Mouse (Mus musculus) heart, embryonic 11.5 days (tissue): ENCODE measurements around the gene Ddb1. TPM values are rescaled to one million over a fixed set of nuclear protein-coding genes. Genes with fewer than 3 reads are reported as not detected.

Experiments
- ATAC-seq: fragments of 200-750 bp; cut with Nextera tagmentation; replicated peaks from 2 replicates; pipeline ENCODE4 v1.8.0; 2017; ENCODE audit warnings: moderate library complexity; ENCODE audit not compliant: insufficient number of reproducible peaks, low FRiP score, low TSS enrichment
- H3K27ac ChIP-seq: fragments of 300-500 bp; sonication (generic); 2 replicates; pipeline ENCODE4 v1.5.1; 2014; ENCODE audit warnings: mild to moderate bottlenecking, low read depth, low read length
- H3K27me3 ChIP-seq: fragments of 300-500 bp; sonication (generic); 2 replicates; pipeline ENCODE4 v1.6.1; 2014; ENCODE audit warnings: mild to moderate bottlenecking, low read length, mixed read lengths; ENCODE audit not compliant: control insufficient read depth, insufficient read depth
- H3K36me3 ChIP-seq: fragments of 300-500 bp; sonication (generic); 2 replicates; pipeline ENCODE4 v1.6.1; 2014; ENCODE audit warnings: mild to moderate bottlenecking, low read length, moderate library complexity, mixed read lengths; ENCODE audit not compliant: control insufficient read depth, insufficient read depth
- H3K4me1 ChIP-seq: fragments of 300-500 bp; sonication (generic); 2 replicates; pipeline ENCODE4 v1.6.1; 2014; ENCODE audit warnings: low read length; ENCODE audit not compliant: control insufficient read depth, insufficient read depth
- H3K4me2 ChIP-seq: fragments of 300-500 bp; sonication (generic); 2 replicates; pipeline ENCODE4 v1.6.1; 2014; ENCODE audit warnings: mild to moderate bottlenecking, moderate library complexity
- H3K4me3 ChIP-seq: fragments of 300-500 bp; sonication (generic); 2 replicates; pipeline ENCODE4 v1.5.1; 2014; ENCODE audit warnings: low read depth, low read length
- H3K9ac ChIP-seq: fragments of 300-500 bp; sonication (generic); 2 replicates; pipeline ENCODE4 v1.6.1; 2014; ENCODE audit warnings: mild to moderate bottlenecking, low read depth, low read length, moderate library complexity
- H3K9me3 ChIP-seq: fragments of 300-500 bp; sonication (generic); replicated peaks from 2 replicates; pipeline ENCODE4 v1.6.1; 2016; ENCODE audit warnings: low read length; ENCODE audit not compliant: control insufficient read depth
- WGBS: fragments of 180-500 bp; shearing (Covaris S2); extraction: QIAGEN DNeasy Blood & Tissue Kit; methylation state at CpG from one replicate; pipeline ENCODE4 v1.1.7; 2014; ENCODE audit not compliant: insufficient replicate concordance; 5-methylcytosine and 5-hydroxymethylcytosine counted together
- polyA plus RNA-seq: library from polyadenylated mRNA; unstranded; fragments of >200 nt; fragmentation: Nextera tagmentation; extraction: Ambion mirVana; gene quantifications from 2 replicates; pipeline ENCODE4 v1.2.1, GENCODE M21; 2014

The Ddb1 gene
- polyA plus RNA-seq, 1 experiment from 2014 or later: 265 TPM

- Histone ChIP-seq H3K27ac (no peak overlapping the region), H3K9ac (no peak overlapping the region), H3K4me2 (no peak overlapping the region), H3K9me3 (peaks cover 3% of the 10 kb centered on the region; the same call in 1 of the 2 replicates), H3K36me3 (no peaks in the 10 kb centered on the region), H3K4me1 (peaks cover 4% of the 10 kb centered on the region; the same call in 1 of the 2 replicates), H3K4me3 (no peak overlapping the region), H3K27me3 (no peaks in the 10 kb centered on the region)
- ATAC-seq: no peak
- 75% methylated on average over 6 of the region's 6 CpGs for WGBS
Measured at GRCm38 (mm10) chr19:10564278-10564677, 40.8 kb upstream of the Ddb1 start.

GRCm38 (mm10) chr19:10565217-10565616 lies 39.9 kb upstream of the Ddb1 start:
- Histone ChIP-seq H3K9me3 (peaks cover 3% of the 10 kb centered on the region; the same call in 1 of the 2 replicates), H3K27ac (no peak overlapping the region), H3K9ac (no peak overlapping the region), H3K4me1 (peaks cover 4% of the 10 kb centered on the region; the same call in 1 of the 2 replicates), H3K4me3 (no peak overlapping the region), H3K36me3 (peaks cover 6% of the 10 kb centered on the region; the same call in 1 of the 2 replicates), H3K27me3 (no peaks in the 10 kb centered on the region), H3K4me2 (no peak overlapping the region)
- 66% methylated on average over 4 of the region's 4 CpGs for WGBS
- ATAC-seq: no peak

GRCm38 (mm10) chr19:10569627-10570026 lies 35.5 kb upstream of the Ddb1 start:
- Histone ChIP-seq H3K27ac (no peak overlapping the region), H3K9me3 (peaks cover 3% of the 10 kb centered on the region; the same call in 1 of the 2 replicates), H3K4me3 (no peak overlapping the region), H3K9ac (no peak overlapping the region), H3K4me1 (no peaks in the 10 kb centered on the region), H3K4me2 (no peak overlapping the region), H3K27me3 (no peaks in the 10 kb centered on the region), H3K36me3 (peaks cover 23% of the 10 kb centered on the region)
- WGBS: 86% methylated on average over 6 of the region's 6 CpGs
- no peak for ATAC-seq

GRCm38 (mm10) chr19:10576690-10577561 lies 28.2 kb upstream of the Ddb1 start, which contains the start of the genes Cyb561a3 and Tmem138:
Gene Cyb561a3, plus strand, starts transcription at chr19:10577172.
Gene Tmem138, minus strand, starts transcription at chr19:10577362.
- Histone ChIP-seq H3K27ac (peak within 1 kb of the TSS; percentile 73), H3K36me3 (peaks cover 15% of the 10 kb centered on the region), H3K4me2 (peak within 1 kb of the TSS; percentile 85), H3K4me1 (0 out of 2 replicates have a peak, but pooled peaks cover 10% of the 10 kb centered on the region), H3K4me3 (peak within 1 kb of the TSS; percentile 54), H3K27me3 (no peaks in the 10 kb centered on the region), H3K9ac (peak within 1 kb of the TSS; percentile 79), H3K9me3 (no peaks in the 10 kb centered on the region)
- ATAC-seq: peak; percentile 90
- WGBS: under 1% methylated on average over 44 of the region's 44 CpGs

- Histone ChIP-seq H3K27ac (no peak overlapping the region), H3K4me3 (no peak overlapping the region), H3K9ac (no peak overlapping the region), H3K4me2 (no peak overlapping the region), H3K27me3 (no peaks in the 10 kb centered on the region), H3K4me1 (0 out of 2 replicates have a peak, but pooled peaks cover 10% of the 10 kb centered on the region), H3K9me3 (no peaks in the 10 kb centered on the region), H3K36me3 (no peaks in the 10 kb centered on the region; the same call in 1 of the 2 replicates)
- ATAC-seq: no peak
- 71% methylated on average over 3 of the region's 3 CpGs for WGBS
Measured at GRCm38 (mm10) chr19:10580102-10580501, 25.0 kb upstream of the Ddb1 start.

GRCm38 (mm10) chr19:10580761-10581160 lies 24.4 kb upstream of the Ddb1 start:
- ATAC-seq: no peak
- H3K27ac ChIP-seq: no peak overlapping the region
- WGBS: 65% methylated on average over 3 of the region's 3 CpGs
- H3K4me2 ChIP-seq: no peak overlapping the region
- no peaks in the 10 kb centered on the region for H3K27me3 ChIP-seq
- no peak overlapping the region for H3K9ac ChIP-seq
- no peaks in the 10 kb centered on the region for H3K9me3 ChIP-seq
- H3K4me3 ChIP-seq: no peak overlapping the region
- no peaks in the 10 kb centered on the region for H3K36me3 ChIP-seq
- 0 out of 2 replicates have a peak, but pooled peaks cover 10% of the 10 kb centered on the region for H3K4me1 ChIP-seq

GRCm38 (mm10) chr19:10581984-10582383 lies 23.1 kb upstream of the Ddb1 start:
- no peak overlapping the region for H3K27ac ChIP-seq
- H3K4me1 ChIP-seq: 0 out of 2 replicates have a peak, but pooled peaks cover 10% of the 10 kb centered on the region
- H3K4me2 ChIP-seq: no peak overlapping the region
- no peaks in the 10 kb centered on the region for H3K27me3 ChIP-seq
- 78% methylated on average over 6 of the region's 6 CpGs for WGBS
- no peaks in the 10 kb centered on the region for H3K36me3 ChIP-seq
- H3K4me3 ChIP-seq: no peak overlapping the region
- no peaks in the 10 kb centered on the region for H3K9me3 ChIP-seq
- no peak overlapping the region for H3K9ac ChIP-seq
- ATAC-seq: no peak

- ATAC-seq: no peak
- H3K36me3 ChIP-seq: no peaks in the 10 kb centered on the region
Measured at GRCm38 (mm10) chr19:10583550-10584146, 21.5 kb upstream of the Ddb1 start.

More at GRCm38 (mm10) chr19:10583550-10584146, 21.5 kb upstream of the Ddb1 start:
- 70% methylated on average over 7 of the region's 7 CpGs for WGBS
- H3K4me3 ChIP-seq: no peak overlapping the region
- H3K4me2 ChIP-seq: no peak overlapping the region
- no peaks in the 10 kb centered on the region for H3K27me3 ChIP-seq
- H3K9me3 ChIP-seq: no peaks in the 10 kb centered on the region
- H3K9ac ChIP-seq: no peak overlapping the region
- H3K4me1 ChIP-seq: 0 out of 2 replicates have a peak, but pooled peaks cover under 1% of the 10 kb centered on the region
- no peak overlapping the region for H3K27ac ChIP-seq
